Mouse (Mus musculus): ENCODE measurements around the gene Nedd9. TPM values are rescaled to one million over a fixed set of nuclear protein-coding genes. Genes with fewer than 3 reads are reported as not detected.

Gene Nedd9
- total and polyA plus RNA-seq, 3 experiments, result 0.15 to 0.25 TPM; not detected in 1

DNA sequence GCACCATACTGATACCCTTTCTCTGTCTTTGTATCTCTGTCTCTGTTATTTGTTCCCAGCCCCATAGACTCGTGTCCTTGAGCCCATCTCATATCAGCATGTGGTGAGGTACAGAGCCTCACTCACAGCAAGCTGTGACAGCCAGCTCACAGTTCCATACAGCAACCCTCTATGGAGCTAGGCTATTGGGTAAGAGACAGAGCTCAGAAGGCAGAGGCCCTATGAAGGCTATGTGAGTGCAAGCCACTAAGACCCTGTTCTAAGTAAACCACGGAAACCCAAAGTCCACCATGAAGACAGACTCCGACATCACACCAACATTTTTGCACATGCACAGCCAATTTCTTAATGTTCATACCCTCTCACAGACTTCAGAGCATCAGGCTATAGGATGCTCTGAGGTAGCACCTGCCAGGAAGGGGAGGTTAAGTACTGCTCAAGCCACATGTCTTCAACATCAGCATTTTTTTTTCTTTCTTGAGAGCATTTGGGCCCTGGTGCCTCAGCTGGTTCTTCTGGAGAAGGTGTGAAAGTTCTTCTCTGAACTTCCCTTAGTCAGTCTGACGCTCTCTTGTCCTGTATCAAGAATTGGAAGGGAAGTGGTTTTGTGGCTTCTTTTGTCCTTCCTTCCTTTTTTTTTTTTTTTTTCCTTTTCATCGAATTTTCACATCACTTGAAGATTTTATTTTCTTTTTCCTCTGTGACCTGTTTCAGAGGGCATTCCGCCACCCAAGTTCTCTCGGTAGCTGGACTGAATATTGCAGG is 105.9 kb downstream of the Nedd9 start:
- TF ChIP-seq ZNF384 (IDR thresholded peaks at IDR 0.05; ENCODE audit: low read depth, low read length), result peak; percentile 64
- no peak for TF ChIP-seq E2F4 (IDR thresholded peaks at IDR 0.05; ENCODE audit: borderline replicate concordance, low read depth, low read length)
- no peak for TF ChIP-seq SIN3A (IDR thresholded peaks at IDR 0.05; ENCODE audit: low read length)
- no peak for TF ChIP-seq MYB (IDR thresholded peaks at IDR 0.05; ENCODE audit: low read depth, low read length)
- no peak for TF ChIP-seq USF2 (IDR thresholded peaks at IDR 0.05; ENCODE audit: borderline replicate concordance in 1 of 2, insufficient read depth in 1 of 2, low read depth in 1 of 2, low read length in 2 of 2)
- TF ChIP-seq TCF12 (IDR thresholded peaks at IDR 0.05; ENCODE audit: low read depth, low read length), result no peak
- TF ChIP-seq MEF2A (IDR thresholded peaks at IDR 0.05; ENCODE audit: extremely low read depth, insufficient replicate concordance, low read depth, low read length, poor library complexity, severe bottlenecking), result no peak
- TF ChIP-seq EP300 (IDR thresholded peaks at IDR 0.05; ENCODE audit: low read depth in 1 of 2, low read length in 2 of 2), result no peak
- H3K4me1 ChIP-seq (ENCODE audit: control insufficient read depth in 1 of 2, insufficient read depth in 2 of 2, low read length in 2 of 2), result no peaks in the 10 kb centered on the region
- H3K36me3 ChIP-seq (ENCODE audit: control insufficient read depth in 1 of 2, insufficient read depth in 2 of 2, low read length in 2 of 2), result no peaks in the 10 kb centered on the region
- no peaks in the 10 kb centered on the region for H3K79me2 ChIP-seq (ENCODE audit: control insufficient read depth, insufficient read depth, low read length, poor library complexity)
- no peak overlapping the region for H3K27ac ChIP-seq (ENCODE audit: control insufficient read depth, low read depth, low read length)
- peak; percentile 13 for DNase-seq (ENCODE audit: low read depth, low spot score)
- H3K9ac ChIP-seq (ENCODE audit: control insufficient read depth, low read depth, low read length, poor library complexity, severe bottlenecking), result no peak overlapping the region
- no peaks in the 10 kb centered on the region for H3K27me3 ChIP-seq (ENCODE audit: control insufficient read depth in 1 of 2, insufficient read depth in 2 of 2, low read length in 2 of 2)
- no peaks in the 10 kb centered on the region for H3K9me3 ChIP-seq (replicated peaks; ENCODE audit: insufficient read depth, low read length)
- H3K4me3 ChIP-seq (ENCODE audit: control insufficient read depth in 1 of 2, insufficient read depth in 1 of 2, low read depth in 2 of 2, low read length in 2 of 2), result no peak overlapping the region

DNA sequence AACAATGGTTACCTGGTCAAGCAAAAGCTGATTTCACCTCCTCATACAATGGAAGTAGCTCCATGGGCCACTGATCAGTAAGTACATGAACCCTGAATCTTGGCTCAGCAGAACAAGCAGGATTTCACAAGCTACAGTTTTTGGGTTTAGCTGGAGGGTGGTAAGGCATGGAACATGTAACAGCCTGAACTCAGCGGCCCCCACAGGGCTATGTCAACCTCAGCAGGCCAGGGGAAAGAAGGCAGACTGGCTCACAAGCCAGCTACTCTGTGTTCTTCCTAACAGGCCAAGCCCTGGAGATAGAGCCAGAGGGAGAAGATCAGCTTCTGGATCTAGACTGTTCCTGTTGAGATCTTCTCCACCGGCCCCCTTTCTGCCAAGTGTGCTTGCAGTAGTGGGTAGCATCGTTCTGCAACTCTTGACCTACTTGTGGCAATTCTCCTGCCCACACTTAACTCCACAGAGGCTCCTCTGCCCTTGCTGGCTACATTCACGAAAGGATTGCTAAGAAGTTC is 107.2 kb downstream of the Nedd9 start:
- TF ChIP-seq E2F4 (IDR thresholded peaks at IDR 0.05; ENCODE audit: borderline replicate concordance, low read depth, low read length) (no peak), NRF1 (IDR thresholded peaks at IDR 0.05; ENCODE audit: insufficient read depth, low read depth, low read length, poor library complexity, severe bottlenecking) (no peak), POLR2AphosphoS5 (IDR thresholded peaks at IDR 0.05; ENCODE audit: borderline replicate concordance, low read depth, low read length) (no peak), SMC3 (IDR thresholded peaks at IDR 0.05; ENCODE audit: low read depth, low read length) (no peak), CTCF (IDR thresholded peaks at IDR 0.05 in 2 of 3, conservative IDR thresholded peaks at IDR 0.05 in 1 of 3; ENCODE audit: control insufficient read depth in 1 of 3, insufficient read depth in 1 of 3, low read depth in 2 of 3, low read length in 3 of 3, poor library complexity in 1 of 3, severe bottlenecking in 1 of 3) (no peak), BHLHE40 (IDR thresholded peaks at IDR 0.05; ENCODE audit: borderline replicate concordance, low read depth, low read length) (no peak), ETS1 (IDR thresholded peaks at IDR 0.05; ENCODE audit: low read depth, low read length) (no peak), TAL1 (IDR thresholded peaks at IDR 0.05; ENCODE audit: low read length) (no peak), MYB (IDR thresholded peaks at IDR 0.05; ENCODE audit: low read depth, low read length) (no peak), MAX (IDR thresholded peaks at IDR 0.05; ENCODE audit: low read length) (no peak), NELFE (IDR thresholded peaks at IDR 0.05; ENCODE audit: low read depth, low read length) (no peak), ELF1 (IDR thresholded peaks at IDR 0.05; ENCODE audit: low read depth, low read length) (no peak), SIN3A (IDR thresholded peaks at IDR 0.05; ENCODE audit: low read length) (no peak)
- Histone ChIP-seq H3K79me2 (ENCODE audit: control insufficient read depth, insufficient read depth, low read length, poor library complexity) (no peaks in the 10 kb centered on the region), H3K27ac (ENCODE audit: control insufficient read depth, low read depth, low read length) (no peak overlapping the region), H3K9ac (ENCODE audit: control insufficient read depth, low read depth, low read length, poor library complexity, severe bottlenecking) (no peak overlapping the region), H3K4me1 (ENCODE audit: control insufficient read depth in 1 of 2, insufficient read depth in 2 of 2, low read length in 2 of 2) (no peaks in the 10 kb centered on the region), H3K27me3 (ENCODE audit: control insufficient read depth in 1 of 2, insufficient read depth in 2 of 2, low read length in 2 of 2) (no peaks in the 10 kb centered on the region), H3K36me3 (ENCODE audit: control insufficient read depth in 1 of 2, insufficient read depth in 2 of 2, low read length in 2 of 2) (no peaks in the 10 kb centered on the region), H3K4me3 (ENCODE audit: control insufficient read depth in 1 of 2, insufficient read depth in 1 of 2, low read depth in 2 of 2, low read length in 2 of 2) (no peak overlapping the region), H3K9me3 (replicated peaks; ENCODE audit: insufficient read depth, low read length) (no peaks in the 10 kb centered on the region)
- DNase-seq (ENCODE audit: low read depth, low spot score), result no peak
